Mouse (Mus musculus) heart, postnatal 0 days (tissue): ENCODE measurements around the gene Slc44a5. TPM values are rescaled to one million over a fixed set of nuclear protein-coding genes. Genes with fewer than 3 reads are reported as not detected.
"Not testable (repeated sequence)": the region's sequence is repeated elsewhere in the genome, so short reads cannot be mapped to it uniquely, and the experiment has no call there.

ENCODE experiments used
- ATAC-seq: fragments of 200-750 bp; cut with Nextera tagmentation; 2 replicates; pipeline ENCODE4 v1.8.0; 2017; ENCODE audit warnings: low read depth, moderate number of reproducible peaks, moderate library complexity; ENCODE audit not compliant: insufficient read depth
- DNase-seq: peaks from one replicate; pipeline ENCODE4 v3.0.0-alpha.2; 2016; ENCODE audit warnings: low spot score
- H3K27ac ChIP-seq: fragments of 300-500 bp; sonication (generic); 2 replicates; pipeline ENCODE4 v1.5.1; 2014; ENCODE audit warnings: low read depth, mild to moderate bottlenecking
- H3K27me3 ChIP-seq: fragments of 300-500 bp; sonication (generic); 2 replicates; pipeline ENCODE4 v1.6.1; 2014; ENCODE audit warnings: low read length, mixed read lengths; ENCODE audit not compliant: control insufficient read depth, insufficient read depth
- H3K36me3 ChIP-seq: fragments of 300-500 bp; sonication (generic); replicated peaks from 2 replicates; pipeline ENCODE4 v1.6.1; 2014; ENCODE audit warnings: low read length, mixed read lengths; ENCODE audit not compliant: control insufficient read depth, insufficient read depth
- H3K4me1 ChIP-seq: fragments of 300-500 bp; sonication (generic); 2 replicates; pipeline ENCODE4 v1.6.1; 2014; ENCODE audit warnings: antibody characterized with exemption; ENCODE audit not compliant: control insufficient read depth, insufficient read depth
- H3K4me2 ChIP-seq: fragments of 300-500 bp; sonication (generic); 2 replicates; pipeline ENCODE4 v1.6.1; 2014; ENCODE audit warnings: low read depth, mild to moderate bottlenecking, low read length, moderate library complexity
- H3K4me3 ChIP-seq: fragments of 300-500 bp; sonication (generic); 2 replicates; pipeline ENCODE4 v1.5.1; 2014; ENCODE audit warnings: low read depth, low read length
- H3K9ac ChIP-seq: fragments of 300-500 bp; sonication (generic); replicated peaks from 2 replicates; pipeline ENCODE4 v1.6.1; 2014; ENCODE audit warnings: low read depth, low read length, mixed read lengths
- H3K9me3 ChIP-seq: fragments of 300-500 bp; sonication (generic); replicated peaks from 2 replicates; pipeline ENCODE4 v1.6.1; 2016; ENCODE audit warnings: low read length; ENCODE audit not compliant: control insufficient read depth
- CTCF ChIP-seq: IDR thresholded peaks from 2 replicates; pipeline ENCODE4 v1.5.1; 2016; ENCODE audit warnings: antibody characterized with exemption, control low read depth, low read depth
- EP300 ChIP-seq: IDR thresholded peaks from 2 replicates; pipeline ENCODE4 v1.6.1; 2016; ENCODE audit warnings: antibody characterized with exemption, low read depth
- WGBS: fragments of 180-500 bp; shearing (Covaris S2); extraction: QIAGEN DNeasy Blood & Tissue Kit; methylation state at CpG from one replicate; pipeline ENCODE4 v1.1.7; 2014; 5-methylcytosine and 5-hydroxymethylcytosine counted together
- polyA plus RNA-seq: library from polyadenylated mRNA; unstranded; fragments of >200 nt; fragmentation: Nextera tagmentation; extraction: Ambion mirVana; gene quantifications from 2 replicates; pipeline ENCODE4 v1.2.1, GENCODE M21; 2015
- total RNA-seq: library from RNA; depleted of rRNA; stranded (reverse); fragments of >200 nt; gene quantifications from 2 replicates; pipeline ENCODE4 v1.2.3, GENCODE M21; 2014; ENCODE audit warnings: low replicate concordance

Slc44a5 gene
- total and polyA plus RNA-seq, 2 experiments from 2014 or later = 0.31 to 0.42 TPM

- no peak for TF ChIP-seq CTCF
- TF ChIP-seq EP300 = no peak
- H3K9me3 ChIP-seq = no peaks in the 10 kb centered on the region
- no peak overlapping the region for H3K9ac ChIP-seq
- H3K36me3 ChIP-seq = no peaks in the 10 kb centered on the region
- DNase-seq (no peak), ATAC-seq (no peak)
- H3K27me3 ChIP-seq = no peaks in the 10 kb centered on the region
- H3K4me3 ChIP-seq = no peak overlapping the region
- 56% methylated on average over 4 of the region's 4 CpGs for WGBS
- H3K4me2 ChIP-seq = no peak overlapping the region
- no peaks in the 10 kb centered on the region for H3K4me1 ChIP-seq
- H3K27ac ChIP-seq = no peak overlapping the region
These were observed 169.4 kb downstream of the Slc44a5 start for GRCm38 (mm10) chr3:154142618-154143017.

GRCm38 (mm10) chr3:154145750-154146149, 172.5 kb downstream of the Slc44a5 start:
- Histone ChIP-seq H3K36me3 (no peaks in the 10 kb centered on the region), H3K4me3 (no peak overlapping the region), H3K4me2 (no peak overlapping the region), H3K9ac (no peak overlapping the region), H3K9me3 (no peaks in the 10 kb centered on the region), H3K27me3 (no peaks in the 10 kb centered on the region), H3K27ac (no peak overlapping the region), H3K4me1 (no peaks in the 10 kb centered on the region)
- 64% methylated on average over 4 of the region's 4 CpGs for WGBS
- no peak for ATAC-seq
- TF ChIP-seq CTCF (no peak), EP300 (no peak)
- no peak for DNase-seq

GRCm38 (mm10) chr3:154149778-154150177, 176.5 kb downstream of the Slc44a5 start:
- ATAC-seq = no peak
- no peak overlapping the region for H3K27ac ChIP-seq
- no peaks in the 10 kb centered on the region for H3K27me3 ChIP-seq
- WGBS = 82% methylated on average over 4 of the region's 4 CpGs
- H3K4me1 ChIP-seq = no peaks in the 10 kb centered on the region
- H3K9ac ChIP-seq = no peak overlapping the region
- no peak overlapping the region for H3K4me2 ChIP-seq
- no peak overlapping the region for H3K4me3 ChIP-seq
- TF ChIP-seq CTCF = no peak
- TF ChIP-seq EP300 = no peak
- DNase-seq = no peak
- no peaks in the 10 kb centered on the region for H3K36me3 ChIP-seq
- no peaks in the 10 kb centered on the region for H3K9me3 ChIP-seq

- not testable (repeated sequence) for ATAC-seq, H3K9me3 ChIP-seq
- WGBS = 63% methylated on average over 3 of the region's 3 CpGs
These were observed 180.3 kb downstream of the Slc44a5 start for GRCm38 (mm10) chr3:154153541-154153940.

DNA sequence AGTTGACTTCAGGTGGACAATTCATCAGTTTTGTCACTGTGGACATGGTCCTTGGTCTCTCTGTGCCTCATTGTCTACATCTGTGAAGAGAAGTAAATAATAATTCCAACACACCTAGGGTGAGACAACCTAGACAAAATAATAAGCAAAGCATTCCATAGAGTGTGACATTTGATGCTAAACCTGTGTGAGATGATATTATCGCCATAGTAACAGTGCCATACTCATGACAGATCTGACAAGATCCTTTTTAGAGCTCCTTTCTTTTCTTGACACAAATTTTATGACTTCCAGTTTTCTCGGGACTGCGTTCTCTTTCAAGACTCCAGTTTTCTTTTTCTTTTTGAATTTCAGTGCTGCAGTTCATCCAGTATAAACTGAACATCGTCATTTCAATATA, 192.6 kb downstream of the Slc44a5 start:
- no peak for DNase-seq
- Histone ChIP-seq H3K27me3 (no peaks in the 10 kb centered on the region), H3K27ac (no peak overlapping the region), H3K4me2 (no peak overlapping the region), H3K4me1 (0 out of 2 replicates have a peak, but pooled peaks cover 3% of the 10 kb centered on the region), H3K36me3 (no peaks in the 10 kb centered on the region), H3K9ac (no peak overlapping the region), H3K9me3 (no peaks in the 10 kb centered on the region), H3K4me3 (no peak overlapping the region)
- 89% methylated on average over 4 of the region's 4 CpGs for WGBS
- no peak for TF ChIP-seq EP300
- TF ChIP-seq CTCF = no peak
- no peak for ATAC-seq

More at GRCm38 (mm10) chr3:154153541-154153940, 180.3 kb downstream of the Slc44a5 start:
- H3K4me2 ChIP-seq, H3K4me3 ChIP-seq, H3K4me1 ChIP-seq, H3K36me3 ChIP-seq, DNase-seq, H3K27ac ChIP-seq, H3K27me3 ChIP-seq, H3K9ac ChIP-seq: not testable (repeated sequence)

- H3K27me3 ChIP-seq = no peaks in the 10 kb centered on the region
- no peak overlapping the region for H3K4me2 ChIP-seq
- no peak for DNase-seq
- no peaks in the 10 kb centered on the region for H3K4me1 ChIP-seq
- H3K36me3 ChIP-seq = no peaks in the 10 kb centered on the region
- no peaks in the 10 kb centered on the region for H3K9me3 ChIP-seq
- 63% methylated on average over 10 of the region's 10 CpGs for WGBS
- H3K27ac ChIP-seq = no peak overlapping the region
- TF ChIP-seq CTCF (no peak), EP300 (no peak)
- no peak for ATAC-seq
- H3K4me3 ChIP-seq = no peak overlapping the region
- no peak overlapping the region for H3K9ac ChIP-seq
These were observed 198.8 kb downstream of the Slc44a5 start for GRCm38 (mm10) chr3:154171881-154172592.
